Mouse (Mus musculus) neural tube, embryonic 15.5 days (tissue): ENCODE data around the gene Plcb1. TPM values are rescaled to one million over a fixed set of nuclear protein-coding genes. Genes with fewer than 3 reads are reported as not detected.

Experiments used
- ATAC-seq: fragments of 200-750 bp; cut with Nextera tagmentation; 2 replicates; pipeline ENCODE4 v1.8.0; 2017; ENCODE audit warnings: mild to moderate bottlenecking, moderate TSS enrichment, moderate library complexity; ENCODE audit not compliant: low FRiP score
- H3K27ac ChIP-seq: fragments of 300-500 bp; sonication (generic); replicated peaks from 2 replicates; pipeline ENCODE4 v1.5.1; 2015; ENCODE audit warnings: mild to moderate bottlenecking, inconsistent platforms
- H3K27me3 ChIP-seq: fragments of 300-500 bp; sonication (generic); replicated peaks from 2 replicates; pipeline ENCODE4 v1.6.1; 2015; ENCODE audit warnings: inconsistent platforms
- H3K36me3 ChIP-seq: fragments of 300-500 bp; sonication (generic); 2 replicates; pipeline ENCODE4 v1.6.1; 2015; ENCODE audit warnings: inconsistent platforms
- H3K4me1 ChIP-seq: fragments of 300-500 bp; sonication (generic); 2 replicates; pipeline ENCODE4 v1.6.1; 2015; ENCODE audit warnings: inconsistent platforms
- H3K4me2 ChIP-seq: fragments of 300-500 bp; sonication (generic); 2 replicates; pipeline ENCODE4 v1.6.1; 2015; ENCODE audit warnings: inconsistent platforms, mild to moderate bottlenecking, moderate library complexity
- H3K4me3 ChIP-seq: fragments of 300-500 bp; sonication (generic); replicated peaks from 2 replicates; pipeline ENCODE4 v1.5.1; 2015; ENCODE audit warnings: mild to moderate bottlenecking, inconsistent platforms
- H3K9ac ChIP-seq: fragments of 300-500 bp; sonication (generic); replicated peaks from 2 replicates; pipeline ENCODE4 v1.6.1; 2015; ENCODE audit warnings: mild to moderate bottlenecking, inconsistent platforms
- H3K9me3 ChIP-seq: fragments of 300-500 bp; sonication (generic); replicated peaks from 2 replicates; pipeline ENCODE4 v1.6.1; 2016; ENCODE audit warnings: inconsistent platforms
- WGBS: fragments of 180-500 bp; shearing (Covaris S2); methylation state at CpG from one replicate; pipeline ENCODE4 v1.1.7; 2015; ENCODE audit warnings: mixed read lengths; 5-methylcytosine and 5-hydroxymethylcytosine counted together
- polyA plus RNA-seq: library from polyadenylated mRNA; unstranded; fragments of >200 nt; fragmentation: Nextera tagmentation; extraction: Ambion mirVana; gene quantifications from 2 replicates; pipeline ENCODE4 v1.2.1, GENCODE M21; 2015

Plcb1 gene
- polyA plus RNA-seq, 1 experiment from 2014 or later = 81.5 TPM

GRCm38 (mm10) chr2:135507111-135507510 is 721.2 kb downstream of the Plcb1 start:
- H3K27me3 ChIP-seq = no peaks in the 10 kb centered on the region
- H3K4me3 ChIP-seq = no peak overlapping the region
- no peak overlapping the region for H3K27ac ChIP-seq
- H3K36me3 ChIP-seq = no peaks in the 10 kb centered on the region
- H3K4me1 ChIP-seq = no peaks in the 10 kb centered on the region
- H3K9me3 ChIP-seq = no peaks in the 10 kb centered on the region
- no peak for ATAC-seq
- H3K4me2 ChIP-seq = no peak overlapping the region
- 70% methylated on average over 1 of the region's 1 CpGs for WGBS
- H3K9ac ChIP-seq = no peak overlapping the region

- no peaks in the 10 kb centered on the region for H3K4me1 ChIP-seq
- H3K27ac ChIP-seq = no peak overlapping the region
- no peaks in the 10 kb centered on the region for H3K9me3 ChIP-seq
- 61% methylated on average over 2 of the region's 2 CpGs for WGBS
- no peaks in the 10 kb centered on the region for H3K27me3 ChIP-seq
- no peak overlapping the region for H3K9ac ChIP-seq
- no peak overlapping the region for H3K4me3 ChIP-seq
- no peak for ATAC-seq
- no peak overlapping the region for H3K4me2 ChIP-seq
- no peaks in the 10 kb centered on the region for H3K36me3 ChIP-seq
Measured at GRCm38 (mm10) chr2:135518956-135519355, 733.1 kb downstream of the Plcb1 start.

Other genes with a start within 250 kb of the Plcb1 start
- gene Hao1, start 231.7 kb upstream of the Plcb1 start, polyA plus RNA-seq = not detected in 2 replicates
- gene Tmx4, start 141.9 kb upstream of the Plcb1 start, polyA plus RNA-seq = 82.3 and 95.1 TPM in 2 replicates